Mouse (Mus musculus) forebrain, embryonic 10.5 days (tissue): ENCODE data around the gene Tnfrsf23. TPM values are rescaled to one million over a fixed set of nuclear protein-coding genes. Genes with fewer than 3 reads are reported as not detected.
"Not testable (repeated sequence)": the region's sequence is repeated elsewhere in the genome, so short reads cannot be mapped to it uniquely, and the experiment has no call there.

Source experiments
- DNase-seq: peaks from one replicate; pipeline ENCODE4 v3.0.0-alpha.2; 2017; ENCODE audit warnings: low spot score; ENCODE audit errors: extremely low spot score
- H3K27ac ChIP-seq: fragments of 300-500 bp; sonication (generic); 2 replicates; pipeline ENCODE4 v1.5.1; 2016; ENCODE audit warnings: mild to moderate bottlenecking
- H3K27me3 ChIP-seq: fragments of 300-500 bp; sonication (generic); 2 replicates; pipeline ENCODE4 v1.6.1; 2016; ENCODE audit warnings: mild to moderate bottlenecking; ENCODE audit not compliant: poor library complexity, severe bottlenecking
- H3K36me3 ChIP-seq: fragments of 300-500 bp; sonication (generic); replicated peaks from 2 replicates; pipeline ENCODE4 v1.6.1; 2016; ENCODE audit warnings: mild to moderate bottlenecking, moderate library complexity
- H3K4me1 ChIP-seq: fragments of 300-500 bp; sonication (generic); 2 replicates; pipeline ENCODE4 v1.6.1; 2016
- H3K4me3 ChIP-seq: fragments of 300-500 bp; sonication (generic); 2 replicates; pipeline ENCODE4 v1.5.1; 2016; ENCODE audit warnings: mild to moderate bottlenecking, moderate library complexity
- H3K9me3 ChIP-seq: fragments of 300-500 bp; sonication (generic); 2 replicates; pipeline ENCODE4 v1.6.1; 2016; ENCODE audit warnings: mild to moderate bottlenecking, moderate library complexity
- WGBS: fragments of 180-500 bp; shearing (Covaris S2); methylation state at CpG from one replicate; pipeline ENCODE4 v1.1.7; 2016; 5-methylcytosine and 5-hydroxymethylcytosine counted together
- polyA plus RNA-seq: library from polyadenylated mRNA; unstranded; fragments of >200 nt; fragmentation: Nextera tagmentation; extraction: Ambion mirVana; gene quantifications from 2 replicates; pipeline ENCODE4 v1.2.1, GENCODE M21; 2016

Tnfrsf23 gene
- polyA plus RNA-seq, 1 experiment from 2014 or later: 0.15 TPM

DNA sequence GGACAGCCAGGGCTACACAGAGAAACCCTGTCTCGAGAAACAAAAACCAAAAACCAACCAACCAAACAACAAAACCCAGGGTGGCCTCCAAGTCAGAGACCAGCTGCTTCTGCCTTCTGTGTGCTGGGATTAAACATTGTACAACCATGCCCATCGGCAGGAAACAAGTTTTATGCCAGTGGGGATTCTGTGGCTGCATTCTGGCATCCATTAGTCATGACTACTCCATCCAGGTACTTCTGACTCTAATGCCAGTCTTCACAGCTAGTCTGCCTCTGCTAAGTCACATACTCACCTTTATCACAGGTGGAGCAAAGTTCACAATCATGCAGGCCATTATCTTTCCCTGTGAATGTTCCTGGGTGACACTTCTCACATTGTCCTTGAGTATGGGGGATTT, 6.0 kb downstream of the Tnfrsf23 start:
- not testable (repeated sequence) for H3K4me3 ChIP-seq, DNase-seq, H3K9me3 ChIP-seq, H3K4me1 ChIP-seq, H3K36me3 ChIP-seq, H3K27ac ChIP-seq
- WGBS: 85% methylated on average over 2 of the region's 2 CpGs
- peaks cover 13% of the 10 kb centered on the region for H3K27me3 ChIP-seq

GRCm38 (mm10) chr7:143666427-143667311, 19.0 kb downstream of the Tnfrsf23 start:
- H3K27me3 ChIP-seq: no peaks in the 10 kb centered on the region

GRCm38 (mm10) chr7:143663470-143663869, 22.2 kb downstream of the Tnfrsf23 start:
- no peaks in the 10 kb centered on the region for H3K27me3 ChIP-seq
- 0 out of 2 replicates have a peak, but pooled peaks cover 8% of the 10 kb centered on the region for H3K4me1 ChIP-seq
- H3K9me3 ChIP-seq: no peaks in the 10 kb centered on the region
- H3K27ac ChIP-seq: no peak overlapping the region
- no peak for DNase-seq
- 84% methylated on average over 2 of the region's 2 CpGs for WGBS
- no peak overlapping the region for H3K4me3 ChIP-seq
- no peaks in the 10 kb centered on the region for H3K36me3 ChIP-seq

More at GRCm38 (mm10) chr7:143666427-143667311, 19.0 kb downstream of the Tnfrsf23 start:
- no peaks in the 10 kb centered on the region for H3K9me3 ChIP-seq
- no peak overlapping the region for H3K4me3 ChIP-seq
- no peak for DNase-seq
- no peak overlapping the region for H3K27ac ChIP-seq
- no peaks in the 10 kb centered on the region for H3K36me3 ChIP-seq
- 0 out of 2 replicates have a peak, but pooled peaks cover 7% of the 10 kb centered on the region for H3K4me1 ChIP-seq

DNA sequence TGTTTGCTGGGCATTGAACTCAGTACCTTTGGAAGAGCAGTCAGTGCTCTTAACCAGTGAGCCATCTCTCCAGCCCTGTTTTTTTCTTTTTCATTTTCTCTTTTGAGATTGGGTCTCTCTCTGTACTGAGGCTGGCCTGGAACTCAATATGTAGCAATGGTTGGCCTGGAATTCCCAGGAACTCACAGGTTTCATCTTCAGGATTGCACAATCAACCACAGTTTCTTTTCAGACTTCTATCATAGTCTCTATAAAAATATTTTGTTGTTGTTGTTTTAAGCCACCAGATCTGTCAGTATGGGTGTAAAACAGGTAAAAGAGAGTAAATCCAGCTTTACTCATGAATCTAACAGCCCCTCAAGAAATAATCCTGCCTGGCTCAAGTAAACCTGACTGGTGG, 24.9 kb downstream of the Tnfrsf23 start:
- Histone ChIP-seq H3K36me3 (no peaks in the 10 kb centered on the region), H3K4me3 (no peak overlapping the region), H3K9me3 (no peaks in the 10 kb centered on the region), H3K4me1 (0 out of 2 replicates have a peak, but pooled peaks cover 8% of the 10 kb centered on the region), H3K27me3 (no peaks in the 10 kb centered on the region), H3K27ac (no peak overlapping the region)
- no peak for DNase-seq

- H3K4me1 ChIP-seq, DNase-seq, H3K9me3 ChIP-seq, H3K27ac ChIP-seq, H3K27me3 ChIP-seq, H3K36me3 ChIP-seq: not testable (repeated sequence)
- WGBS: 55% methylated on average over 10 of the region's 10 CpGs
- H3K4me3 ChIP-seq: peak overlapping the region; percentile 83
Observed at GRCm38 (mm10) chr7:143649769-143650346, 35.8 kb downstream of the Tnfrsf23 start.

- Histone ChIP-seq H3K4me3 (peak within 1 kb of the TSS; percentile 83), H3K9me3 (peaks cover 9% of the 10 kb centered on the region), H3K27me3 (no peaks in the 10 kb centered on the region), H3K36me3 (no peaks in the 10 kb centered on the region), H3K27ac (peak within 1 kb of the TSS; percentile 86), H3K4me1 (no peaks in the 10 kb centered on the region)
- DNase-seq: peak; percentile 86
- WGBS: 4% methylated on average over 39 of the region's 39 CpGs
Observed at GRCm38 (mm10) chr7:143649034-143649768, 36.5 kb downstream of the Tnfrsf23 start, which contains the start of gene Tnfrsf22. TSS of gene Tnfrsf22 (minus strand) at chr7:143649661.

DNA sequence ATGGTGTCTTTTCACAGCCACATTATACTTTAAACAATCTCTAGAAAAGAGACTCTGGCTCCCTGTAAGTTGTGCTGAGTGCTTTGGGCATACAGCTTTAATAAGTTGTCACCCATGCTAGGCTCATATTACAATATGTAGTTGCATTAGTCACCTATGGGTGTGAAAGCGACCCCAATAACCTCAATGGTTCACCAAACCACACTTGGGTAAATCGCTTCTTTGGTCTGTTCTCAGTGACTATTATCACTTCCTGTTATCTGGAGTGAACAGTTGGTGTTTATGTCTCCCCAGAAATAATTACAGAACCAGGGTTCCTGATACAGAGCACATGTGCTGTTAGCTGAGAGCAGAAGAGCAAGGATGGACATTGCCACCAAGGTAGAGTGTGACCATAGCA, 41.7 kb downstream of the Tnfrsf23 start:
- not testable (repeated sequence) for H3K4me1 ChIP-seq, H3K36me3 ChIP-seq, H3K27ac ChIP-seq, H3K9me3 ChIP-seq, H3K4me3 ChIP-seq, DNase-seq, H3K27me3 ChIP-seq
- 93% methylated on average over 2 of the region's 2 CpGs for WGBS

DNA sequence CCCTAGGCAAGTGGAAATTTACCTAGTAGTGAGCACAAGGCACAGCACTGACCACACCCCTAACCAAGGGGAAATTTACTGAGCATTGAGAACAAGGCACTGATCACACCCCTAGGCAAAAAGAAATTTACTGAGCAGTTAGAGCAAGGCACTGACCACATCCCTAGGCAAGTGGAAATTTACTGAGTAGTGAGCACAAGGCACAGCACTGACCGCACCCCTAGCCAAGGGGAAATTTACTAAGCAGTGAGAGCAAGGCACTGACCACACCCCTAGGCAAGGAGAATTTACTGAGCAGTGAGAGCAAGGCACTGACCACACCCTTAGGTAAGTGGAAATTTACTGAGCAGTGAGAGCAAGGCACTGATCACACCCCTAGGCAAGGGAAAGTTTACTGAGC, 49.0 kb downstream of the Tnfrsf23 start:
- no peak overlapping the region for H3K4me3 ChIP-seq
- no peaks in the 10 kb centered on the region for H3K27me3 ChIP-seq
- no peaks in the 10 kb centered on the region; the same call in 1 of the 2 replicates for H3K9me3 ChIP-seq
- peaks cover 15% of the 10 kb centered on the region; the same call in 1 of the 2 replicates for H3K36me3 ChIP-seq
- H3K4me1 ChIP-seq: no peaks in the 10 kb centered on the region
- no peak for DNase-seq
- 97% methylated on average over 1 of the region's 1 CpGs for WGBS
- H3K27ac ChIP-seq: no peak overlapping the region

DNA sequence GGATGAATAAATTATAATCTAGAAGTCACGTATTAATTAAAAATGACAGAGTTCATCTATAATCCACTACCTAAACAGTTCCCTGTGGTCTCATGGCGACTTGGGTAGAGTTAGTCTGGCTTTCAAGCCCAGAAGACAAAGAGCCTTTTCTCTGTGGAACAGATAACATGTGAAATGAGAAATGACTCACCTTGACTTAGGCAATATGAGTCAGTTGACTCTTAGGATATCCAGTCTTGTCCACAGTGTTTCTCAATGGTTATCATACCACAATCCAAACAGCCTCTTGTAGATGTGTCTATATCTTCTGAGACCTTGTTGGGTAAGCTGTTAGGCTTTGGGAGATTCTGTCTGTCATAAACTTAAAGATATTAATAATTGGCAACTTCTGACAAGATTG, 54.2 kb downstream of the Tnfrsf23 start:
- Histone ChIP-seq H3K4me1 (no peaks in the 10 kb centered on the region), H3K9me3 (no peaks in the 10 kb centered on the region; the same call in 1 of the 2 replicates), H3K27ac (no peak overlapping the region), H3K36me3 (no peaks in the 10 kb centered on the region), H3K27me3 (no peaks in the 10 kb centered on the region), H3K4me3 (no peak overlapping the region)
- no peak for DNase-seq
- WGBS: 77% methylated on average over 2 of the region's 2 CpGs

DNA sequence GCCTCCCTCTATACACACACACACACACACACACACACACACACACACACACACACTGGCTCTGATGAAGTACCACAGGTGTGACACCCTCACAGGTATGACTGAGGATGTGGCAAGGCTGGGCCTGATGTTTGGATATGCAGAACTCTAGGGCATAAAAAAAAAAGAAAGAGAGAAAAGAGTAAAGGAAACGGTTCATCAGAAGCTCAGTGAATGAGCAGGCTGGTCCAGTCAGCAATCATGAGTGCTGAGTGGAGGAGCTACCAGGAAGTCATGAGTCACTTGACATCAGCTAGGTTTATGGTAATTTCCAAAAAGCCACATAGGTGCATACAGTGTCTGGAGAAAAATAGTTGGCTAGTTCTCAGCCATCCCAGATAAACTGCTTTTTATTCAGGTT, 56.2 kb downstream of the Tnfrsf23 start:
- no peak for DNase-seq
- no peak overlapping the region for H3K4me3 ChIP-seq
- H3K27me3 ChIP-seq: no peaks in the 10 kb centered on the region
- H3K27ac ChIP-seq: no peak overlapping the region
- 81% methylated on average over 1 of the region's 1 CpGs for WGBS
- no peaks in the 10 kb centered on the region for H3K4me1 ChIP-seq
- H3K36me3 ChIP-seq: no peaks in the 10 kb centered on the region
- no peaks in the 10 kb centered on the region; the same call in 1 of the 2 replicates for H3K9me3 ChIP-seq

DNA sequence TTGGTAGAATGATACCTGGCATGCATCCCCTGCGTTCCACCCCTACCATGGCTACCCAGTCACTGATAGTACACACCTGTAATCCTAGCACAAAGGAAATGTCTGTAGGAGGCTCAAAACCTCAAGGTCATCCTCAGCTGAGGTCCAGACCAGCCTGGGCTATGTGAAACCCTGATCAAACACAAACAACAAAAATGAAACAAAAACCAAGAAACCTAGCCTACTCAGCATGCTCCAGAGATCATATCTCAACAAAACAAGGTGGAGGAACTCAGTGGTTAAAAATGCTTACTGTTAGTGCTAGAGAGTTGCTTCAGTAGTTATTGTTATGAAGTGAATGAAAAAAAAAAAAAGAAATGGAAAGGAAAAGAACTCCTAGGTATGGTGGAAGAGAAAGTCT, 57.1 kb downstream of the Tnfrsf23 start, which contains the start of gene Tnfrsf26:
Gene Tnfrsf26, minus strand, starts transcription at position 183 of the 400 bp plus-strand sequence.
- 97% methylated on average over 1 of the region's 1 CpGs for WGBS
- H3K4me1 ChIP-seq: no peaks in the 10 kb centered on the region
- no peaks in the 10 kb centered on the region for H3K27me3 ChIP-seq
- no peaks in the 10 kb centered on the region for H3K36me3 ChIP-seq
- no peaks in the 10 kb centered on the region; the same call in 1 of the 2 replicates for H3K9me3 ChIP-seq
- no peak for DNase-seq
- H3K27ac ChIP-seq: no peak within 1 kb of the TSS
- H3K4me3 ChIP-seq: no peak within 1 kb of the TSS

- no peaks in the 10 kb centered on the region for H3K9me3 ChIP-seq
- H3K4me3 ChIP-seq: no peak overlapping the region
- no peak for DNase-seq
- H3K27ac ChIP-seq: no peak overlapping the region
- H3K4me1 ChIP-seq: no peaks in the 10 kb centered on the region
- no peaks in the 10 kb centered on the region for H3K27me3 ChIP-seq
- whole genome bisulfite sequencing: 67% methylated on average over 10 of the region's 10 CpGs
- H3K36me3 ChIP-seq: no peaks in the 10 kb centered on the region
Observed at GRCm38 (mm10) chr7:143627555-143628286, 58.0 kb downstream of the Tnfrsf23 start.
